Mouse (Mus musculus) neural tube, embryonic 14.5 days (tissue): Measurements from ENCODE around the gene Cnot2. TPM values are rescaled to one million over a fixed set of nuclear protein-coding genes. Genes with fewer than 3 reads are reported as not detected.
"Not testable (repeated sequence)": the region's sequence is repeated elsewhere in the genome, so short reads cannot be mapped to it uniquely, and the experiment has no call there.

ENCODE experiments used
- ATAC-seq: fragments of 200-750 bp; cut with Nextera tagmentation; 2 replicates; pipeline ENCODE4 v1.8.0; 2017; ENCODE audit warnings: low read depth, mild to moderate bottlenecking, moderate TSS enrichment, moderate library complexity
- H3K27ac ChIP-seq: fragments of 300-500 bp; sonication (generic); 2 replicates; pipeline ENCODE4 v1.5.1; 2014; ENCODE audit warnings: low read depth, mild to moderate bottlenecking, control low read depth, low read length, moderate library complexity, mixed read lengths
- H3K27me3 ChIP-seq: fragments of 300-500 bp; sonication (generic); 2 replicates; pipeline ENCODE4 v1.6.1; 2014; ENCODE audit warnings: low read length; ENCODE audit not compliant: control insufficient read depth, insufficient read depth
- H3K36me3 ChIP-seq: fragments of 300-500 bp; sonication (generic); 2 replicates; pipeline ENCODE4 v1.6.1; 2014; ENCODE audit warnings: low read length, mixed read lengths; ENCODE audit not compliant: control insufficient read depth, insufficient read depth
- H3K4me1 ChIP-seq: fragments of 300-500 bp; sonication (generic); 2 replicates; pipeline ENCODE4 v1.6.1; 2014; ENCODE audit warnings: low read length; ENCODE audit not compliant: control insufficient read depth, insufficient read depth
- H3K4me2 ChIP-seq: fragments of 300-500 bp; sonication (generic); 2 replicates; pipeline ENCODE4 v1.6.1; 2014; ENCODE audit warnings: mild to moderate bottlenecking, low read depth, low read length, control low read depth
- H3K4me3 ChIP-seq: fragments of 300-500 bp; sonication (generic); 2 replicates; pipeline ENCODE4 v1.5.1; 2014; ENCODE audit warnings: low read depth, low read length, control low read depth, mixed read lengths
- H3K9ac ChIP-seq: fragments of 300-500 bp; sonication (generic); replicated peaks from 2 replicates; pipeline ENCODE4 v1.6.1; 2014; ENCODE audit warnings: low read depth, mild to moderate bottlenecking, control low read depth, low read length, mixed read lengths
- H3K9me3 ChIP-seq: fragments of 300-500 bp; sonication (generic); 2 replicates; pipeline ENCODE4 v1.6.1; 2016; ENCODE audit warnings: low read length; ENCODE audit not compliant: control insufficient read depth
- WGBS: fragments of 180-500 bp; shearing (Covaris S2); extraction: QIAGEN DNeasy Blood & Tissue Kit; methylation state at CpG from one replicate; pipeline ENCODE4 v1.1.7; 2014; 5-methylcytosine and 5-hydroxymethylcytosine counted together
- polyA plus RNA-seq: library from polyadenylated mRNA; unstranded; fragments of >200 nt; fragmentation: Nextera tagmentation; extraction: Ambion mirVana; gene quantifications from 2 replicates; pipeline ENCODE4 v1.2.1, GENCODE M21; 2014

Cnot2 gene
- polyA plus RNA-seq = 103 and 111 TPM in 2 replicates

DNA sequence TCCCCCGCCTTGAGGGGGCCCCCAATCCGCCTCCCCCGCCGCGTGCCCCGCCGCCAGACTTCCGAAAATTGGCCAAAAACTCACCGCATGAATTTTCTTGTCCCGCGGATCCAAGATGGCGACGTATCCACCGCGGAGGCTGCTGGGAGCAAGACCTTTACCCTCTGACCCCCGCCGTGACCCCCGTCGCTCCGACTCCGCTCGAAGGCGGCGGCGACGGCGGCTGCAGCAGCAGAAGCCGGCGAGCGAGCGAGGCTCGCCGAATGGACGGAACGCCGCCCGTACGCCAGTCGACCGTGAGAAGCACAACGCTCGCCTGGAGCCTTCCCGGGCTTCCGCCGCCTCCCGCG lies at the start of gene Cnot2:
Gene Cnot2 (minus strand): TSS at position 143 of the 350 bp plus-strand sequence.
- Histone ChIP-seq H3K9me3 (no peaks in the 10 kb centered on the region), H3K27me3 (no peaks in the 10 kb centered on the region), H3K4me2 (peak within 1 kb of the TSS; percentile 77), H3K9ac (peak within 1 kb of the TSS; percentile 97), H3K36me3 (no peaks in the 10 kb centered on the region), H3K27ac (peak within 1 kb of the TSS; percentile 99), H3K4me1 (peaks cover 14% of the 10 kb centered on the region), H3K4me3 (peak within 1 kb of the TSS; percentile 97)
- peak; percentile 86 for ATAC-seq
- WGBS = under 1% methylated on average over 45 of the region's 47 CpGs

DNA sequence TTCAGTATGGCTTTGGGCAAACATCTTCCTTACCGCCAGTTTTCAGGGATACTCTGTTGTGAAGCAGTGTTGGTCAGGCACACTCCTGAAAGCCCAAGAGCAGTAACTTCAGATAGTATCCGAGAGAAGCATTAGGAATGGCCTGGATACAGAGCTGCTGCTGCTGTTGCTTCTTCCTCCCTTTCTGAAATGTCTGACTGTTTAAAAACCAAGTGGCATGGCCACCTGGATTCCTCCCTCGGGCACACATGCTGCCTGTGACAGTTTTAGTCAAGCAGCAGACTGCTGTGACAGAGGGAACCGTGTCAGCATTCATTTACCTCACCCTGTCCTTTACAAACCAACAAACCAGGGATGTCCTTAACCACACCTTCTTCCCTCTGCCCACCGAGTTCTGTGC lies 47.6 kb upstream of the Cnot2 start:
- Histone ChIP-seq H3K4me2 (no peak overlapping the region), H3K4me3 (no peak overlapping the region), H3K4me1 (no peaks in the 10 kb centered on the region), H3K9ac (no peak overlapping the region), H3K9me3 (no peaks in the 10 kb centered on the region), H3K27ac (no peak overlapping the region), H3K27me3 (no peaks in the 10 kb centered on the region), H3K36me3 (no peaks in the 10 kb centered on the region)
- WGBS = 85% methylated on average over 5 of the region's 5 CpGs
- no peak for ATAC-seq

DNA sequence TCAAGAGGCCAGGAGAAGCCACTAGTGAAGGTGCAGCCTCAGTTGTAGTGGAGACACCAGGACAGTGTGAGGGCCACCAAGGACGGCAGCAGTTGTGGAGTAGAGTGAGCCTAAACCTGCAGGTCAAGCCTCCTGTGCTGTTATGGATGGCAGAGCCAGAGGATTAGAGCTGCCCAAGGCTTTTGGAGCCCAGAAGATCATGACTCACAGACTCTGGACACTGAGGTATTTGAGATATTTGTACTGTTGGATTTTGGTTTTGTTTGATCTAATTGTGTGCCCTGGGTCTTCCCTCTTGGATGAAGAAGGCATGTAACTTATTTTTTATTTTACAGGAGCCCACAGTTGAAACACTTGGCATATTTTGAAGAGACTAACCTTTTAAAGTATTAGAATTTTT lies 44.7 kb upstream of the Cnot2 start:
- Histone ChIP-seq H3K4me1 (no peaks in the 10 kb centered on the region), H3K4me2 (no peak overlapping the region), H3K4me3 (no peak overlapping the region), H3K36me3 (no peaks in the 10 kb centered on the region), H3K9me3 (no peaks in the 10 kb centered on the region), H3K27me3 (no peaks in the 10 kb centered on the region), H3K27ac (no peak overlapping the region), H3K9ac (no peak overlapping the region)
- no peak for ATAC-seq
- WGBS = 92% methylated on average over 1 of the region's 1 CpGs

DNA sequence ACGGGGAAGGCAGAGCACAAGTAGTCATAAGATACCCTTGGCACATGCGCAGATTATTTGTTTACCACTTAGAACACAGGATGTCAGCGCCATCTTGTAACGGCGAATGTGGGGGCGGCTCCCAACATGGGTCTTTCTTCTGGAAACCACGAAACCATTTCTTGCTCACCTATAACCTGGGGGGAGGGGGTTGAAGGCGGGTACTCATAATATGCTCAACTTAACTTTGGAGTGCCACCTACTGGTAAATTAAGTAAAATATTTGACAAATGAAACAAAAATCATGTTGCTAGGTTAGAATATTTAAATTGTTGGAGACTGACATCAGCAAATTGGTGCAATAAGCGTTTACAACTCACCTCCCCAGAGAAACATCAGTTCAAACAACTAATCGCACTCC lies 31.9 kb upstream of the Cnot2 start:
- H3K27me3 ChIP-seq, ATAC-seq, H3K9ac ChIP-seq, H3K4me3 ChIP-seq, H3K36me3 ChIP-seq, H3K4me2 ChIP-seq, H3K9me3 ChIP-seq, H3K27ac ChIP-seq, H3K4me1 ChIP-seq: not testable (repeated sequence)
- 93% methylated on average over 8 of the region's 10 CpGs for WGBS

DNA sequence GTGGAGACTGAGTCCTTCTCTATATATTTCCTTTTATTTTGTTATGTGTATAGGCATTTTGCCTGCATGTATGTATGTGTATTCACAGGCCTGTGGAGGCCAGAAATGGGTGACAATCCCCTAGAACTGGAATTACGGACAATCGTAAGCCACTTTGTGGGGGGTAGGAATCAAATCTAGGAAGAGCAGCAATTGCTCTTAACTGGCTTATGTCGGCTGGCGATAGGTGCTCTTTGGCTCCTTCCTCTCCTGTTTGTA lies 23.5 kb upstream of the Cnot2 start:
- Histone ChIP-seq H3K4me1 (no peaks in the 10 kb centered on the region), H3K4me3 (no peak overlapping the region), H3K27ac (no peak overlapping the region), H3K9ac (no peak overlapping the region), H3K9me3 (no peaks in the 10 kb centered on the region), H3K27me3 (no peaks in the 10 kb centered on the region), H3K4me2 (no peak overlapping the region), H3K36me3 (no peaks in the 10 kb centered on the region)
- ATAC-seq = no peak
- WGBS = 94% methylated on average over 4 of the region's 4 CpGs

DNA sequence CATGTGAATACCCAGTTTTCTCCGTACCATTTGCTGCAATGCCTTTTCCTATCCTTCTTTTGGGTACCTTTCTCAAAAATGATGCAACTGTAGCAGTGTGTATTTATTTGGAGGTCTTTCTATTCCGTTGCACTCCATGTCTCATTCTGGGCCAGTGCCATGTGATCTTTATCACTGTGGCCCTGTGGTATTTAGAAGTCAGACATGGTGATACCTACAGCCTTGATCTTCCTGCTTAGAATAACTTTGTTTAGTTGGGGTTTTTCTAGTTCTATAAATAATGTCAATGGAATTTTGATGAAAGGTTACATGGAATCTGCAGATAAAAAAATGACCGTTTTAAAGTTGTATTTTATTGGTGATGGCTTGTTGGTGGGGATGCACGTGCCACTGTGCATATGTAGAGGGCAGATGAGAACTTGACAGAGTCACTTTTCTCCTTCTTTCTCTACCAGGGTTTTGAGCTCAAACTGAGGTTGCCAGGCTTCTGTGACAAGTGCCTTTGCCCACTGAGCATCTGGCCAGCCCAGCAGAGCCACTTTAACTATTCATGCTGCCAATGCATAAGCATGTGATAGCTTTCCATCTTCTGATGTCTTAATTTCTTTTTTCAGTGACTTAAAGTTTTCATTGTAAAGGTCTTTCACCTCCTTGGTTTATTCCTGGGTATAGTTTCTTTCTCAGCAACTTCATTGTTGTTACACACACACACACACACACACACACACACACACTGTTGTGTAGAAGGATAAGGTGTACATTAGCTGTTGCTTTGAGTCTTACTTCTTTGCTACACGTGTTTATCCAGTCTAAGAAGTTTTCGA lies 23.0 kb upstream of the Cnot2 start:
- H3K36me3 ChIP-seq = no peaks in the 10 kb centered on the region
- no peaks in the 10 kb centered on the region for H3K4me1 ChIP-seq
- no peak overlapping the region for H3K9ac ChIP-seq
- H3K27me3 ChIP-seq = no peaks in the 10 kb centered on the region
- no peak overlapping the region for H3K4me2 ChIP-seq
- ATAC-seq = no peak
- no peaks in the 10 kb centered on the region for H3K9me3 ChIP-seq
- H3K27ac ChIP-seq = no peak overlapping the region
- 88% methylated on average over 6 of the region's 6 CpGs for WGBS
- no peak overlapping the region for H3K4me3 ChIP-seq

DNA sequence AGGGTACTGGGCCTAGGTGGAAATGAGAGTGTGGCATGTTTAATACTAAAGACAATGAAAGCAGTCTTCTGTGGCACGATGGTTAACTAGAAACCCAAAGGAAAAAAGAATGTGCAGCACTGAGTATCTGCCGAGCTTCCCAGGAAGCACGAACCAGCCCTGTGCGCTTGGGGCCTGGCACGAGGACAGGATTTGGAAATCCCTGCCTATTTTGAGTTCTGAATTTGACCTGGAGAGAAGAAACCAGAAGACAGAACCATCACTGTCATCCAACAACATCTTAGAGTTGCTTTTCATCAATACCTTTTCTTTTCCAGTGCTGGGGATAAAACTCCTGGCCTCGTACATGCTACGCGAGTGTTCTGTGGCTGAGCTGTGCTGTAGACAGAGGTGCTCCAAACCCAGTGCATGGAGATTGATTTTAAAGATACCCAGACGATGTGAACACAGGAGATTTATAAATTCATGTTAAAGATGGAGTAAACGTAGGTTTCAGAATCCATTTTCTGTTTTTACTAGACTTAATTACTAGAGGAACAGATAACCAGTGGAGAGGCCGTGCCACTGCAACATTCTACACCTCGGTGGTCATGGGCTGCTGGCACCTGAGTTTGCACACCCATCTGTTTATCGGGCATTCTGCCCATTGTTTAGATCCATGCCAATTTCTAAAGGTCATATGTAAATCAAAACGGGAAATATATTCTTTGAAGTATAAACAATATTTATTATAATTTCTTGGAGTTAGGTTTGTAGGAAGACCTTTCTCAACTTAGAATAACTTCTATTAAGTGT lies 17.9 kb upstream of the Cnot2 start:
- H3K36me3 ChIP-seq = no peaks in the 10 kb centered on the region
- no peak overlapping the region for H3K9ac ChIP-seq
- H3K4me1 ChIP-seq = no peaks in the 10 kb centered on the region
- H3K9me3 ChIP-seq = no peaks in the 10 kb centered on the region
- H3K4me2 ChIP-seq = no peak overlapping the region
- no peak for ATAC-seq
- no peak overlapping the region for H3K27ac ChIP-seq
- 89% methylated on average over 14 of the region's 14 CpGs for WGBS
- H3K4me3 ChIP-seq = no peak overlapping the region
- no peaks in the 10 kb centered on the region for H3K27me3 ChIP-seq

DNA sequence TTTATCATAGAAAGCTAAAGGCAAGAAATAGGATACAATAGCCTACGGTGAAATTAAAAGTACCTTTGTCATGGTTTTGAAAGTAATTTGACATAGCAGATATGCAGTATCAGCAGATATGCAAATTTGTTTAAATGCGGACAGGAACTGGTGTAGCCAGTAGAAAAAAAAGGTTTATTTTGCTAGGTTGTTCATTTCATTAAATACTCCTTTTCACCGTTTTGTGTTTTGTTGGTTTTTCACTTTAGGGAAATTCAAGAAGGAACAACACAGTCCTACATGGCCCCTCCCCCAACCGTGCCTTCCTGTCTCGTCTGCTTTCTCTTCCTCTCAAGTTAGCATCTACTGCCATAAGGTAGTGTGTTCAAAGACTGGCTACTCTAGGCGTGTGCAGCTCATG lies 1.4 kb upstream of the Cnot2 start:
- no peak overlapping the region for H3K9ac ChIP-seq
- no peaks in the 10 kb centered on the region for H3K27me3 ChIP-seq
- no peak for ATAC-seq
- H3K9me3 ChIP-seq = no peaks in the 10 kb centered on the region
- 29% methylated on average over 6 of the region's 6 CpGs for WGBS
- H3K36me3 ChIP-seq = 0 out of 2 replicates have a peak, but pooled peaks cover 5% of the 10 kb centered on the region
- H3K4me2 ChIP-seq = peak overlapping the region; percentile 68
- H3K4me1 ChIP-seq = peaks cover 14% of the 10 kb centered on the region
- H3K27ac ChIP-seq = no peak overlapping the region
- peak overlapping the region; percentile 97 for H3K4me3 ChIP-seq

DNA sequence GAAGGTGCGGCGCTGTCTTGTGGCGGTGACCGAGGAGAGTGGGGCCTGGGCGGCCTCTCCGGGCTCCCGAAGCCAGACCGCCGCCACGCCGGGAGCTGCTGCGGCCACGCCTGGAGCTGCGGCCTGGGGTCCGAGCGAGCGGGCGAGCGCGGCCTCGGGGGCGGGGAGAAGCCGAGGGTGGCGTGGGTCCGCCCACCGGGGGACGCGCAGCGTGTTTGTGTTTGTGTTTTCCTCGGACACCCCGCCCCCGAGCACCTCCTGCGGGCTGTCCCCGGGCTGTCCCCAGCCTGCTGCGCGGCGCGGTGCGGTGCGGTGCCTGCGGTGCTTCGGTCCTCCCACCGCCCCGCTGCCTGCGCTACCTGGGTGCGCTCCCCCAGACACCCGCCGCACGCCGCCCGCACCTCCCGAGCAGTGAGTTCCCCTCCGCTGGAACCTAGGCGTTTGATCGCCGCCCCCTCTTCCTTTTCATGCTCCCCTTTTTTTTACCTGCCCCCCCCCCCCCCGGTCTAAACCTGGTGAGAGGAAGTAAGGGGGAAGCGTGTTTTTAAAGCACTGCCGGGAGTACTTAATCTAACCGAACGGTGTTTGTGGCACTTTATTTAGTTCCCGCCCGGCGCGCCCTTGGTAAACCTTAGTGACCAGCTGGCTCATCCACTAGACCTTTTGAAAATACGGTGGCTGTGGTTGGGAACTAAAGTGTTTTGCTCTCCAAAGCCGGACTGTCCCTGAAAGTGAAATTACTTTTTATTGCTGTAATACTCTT lies 589 bp upstream of the Cnot2 start:
- H3K4me1 ChIP-seq = peaks cover 14% of the 10 kb centered on the region
- H3K27me3 ChIP-seq = no peaks in the 10 kb centered on the region
- under 1% methylated on average over 50 of the region's 67 CpGs for WGBS
- H3K4me3 ChIP-seq = peak overlapping the region; percentile 97
- peak overlapping the region; percentile 68 for H3K4me2 ChIP-seq
- peak overlapping the region; percentile 97 for H3K9ac ChIP-seq
- ATAC-seq = peak; percentile 78
- peak overlapping the region; percentile 99 for H3K27ac ChIP-seq
- no peaks in the 10 kb centered on the region for H3K9me3 ChIP-seq
- H3K36me3 ChIP-seq = 0 out of 2 replicates have a peak, but pooled peaks cover 5% of the 10 kb centered on the region
